Mouse (Mus musculus): ENCODE measurements around the gene Srarp. TPM values are rescaled to one million over a fixed set of nuclear protein-coding genes. Genes with fewer than 3 reads are reported as not detected.

Srarp gene
- total and polyA plus RNA-seq, 2 experiments, result not detected

GRCm38 (mm10) chr4:141446211-141446610, 10.3 kb upstream of the Srarp start:
- no peak for DNase-seq (ENCODE audit: extremely low read depth, low read depth, low spot score)
- H3K36me3 ChIP-seq (ENCODE audit: control insufficient read depth, insufficient read depth, low read length), result no peaks in the 10 kb centered on the region
- no peaks in the 10 kb centered on the region for H3K27me3 ChIP-seq (ENCODE audit: control insufficient read depth, insufficient read depth, low read length)
- WGBS, result 79% methylated on average over 7 of the region's 7 CpGs
- H3K4me1 ChIP-seq (ENCODE audit: control insufficient read depth, insufficient read depth, low read length), result peaks cover 7% of the 10 kb centered on the region
- H3K9ac ChIP-seq (ENCODE audit: low read depth, low read length), result no peak overlapping the region
- no peak for TF ChIP-seq CTCF (IDR thresholded peaks at IDR 0.05; ENCODE audit: low read depth, low read length)
- no peak for TF ChIP-seq POLR2A (IDR thresholded peaks at IDR 0.05; ENCODE audit: extremely low read depth, insufficient read depth, low read length)
- H3K79me2 ChIP-seq (ENCODE audit: control insufficient read depth, insufficient read depth, low read length), result peaks cover 19% of the 10 kb centered on the region; the same call in 1 of the 2 replicates
- no peak overlapping the region for H3K27ac ChIP-seq (replicated peaks; ENCODE audit: insufficient read depth, low read depth, low read length)
- H3K4me3 ChIP-seq (ENCODE audit: insufficient read depth, low read depth, low read length), result no peak overlapping the region

DNA sequence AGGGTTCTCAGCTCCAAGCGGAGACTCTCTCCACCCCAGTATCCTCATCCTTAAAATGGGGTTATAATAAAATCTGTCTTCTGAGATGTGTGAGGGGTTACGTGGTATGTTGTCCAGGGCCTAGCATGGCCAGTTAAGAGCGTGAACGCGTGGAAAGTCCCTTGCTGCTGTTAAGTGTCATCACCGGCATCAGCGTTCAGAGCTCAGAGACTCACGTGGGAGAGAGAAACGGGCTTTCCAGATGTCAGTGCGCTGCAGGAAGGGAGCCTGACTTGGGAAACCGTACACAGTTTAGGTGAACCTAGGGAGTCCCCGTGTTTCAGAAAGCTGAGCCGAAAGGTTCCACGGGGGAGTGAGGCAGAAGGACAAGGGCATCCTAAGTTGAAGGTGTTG, 9.4 kb upstream of the Srarp start:
- H3K27me3 ChIP-seq (ENCODE audit: control insufficient read depth, insufficient read depth, low read length), result no peaks in the 10 kb centered on the region
- peak overlapping the region; percentile 89 for H3K9ac ChIP-seq (ENCODE audit: low read depth, low read length)
- TF ChIP-seq CTCF (IDR thresholded peaks at IDR 0.05; ENCODE audit: low read depth, low read length) (no peak), POLR2A (IDR thresholded peaks at IDR 0.05; ENCODE audit: extremely low read depth, insufficient read depth, low read length) (no peak)
- no peaks in the 10 kb centered on the region for H3K36me3 ChIP-seq (ENCODE audit: control insufficient read depth, insufficient read depth, low read length)
- no peak overlapping the region for H3K27ac ChIP-seq (replicated peaks; ENCODE audit: insufficient read depth, low read depth, low read length)
- peaks cover 6% of the 10 kb centered on the region for H3K4me1 ChIP-seq (ENCODE audit: control insufficient read depth, insufficient read depth, low read length)
- DNase-seq (ENCODE audit: extremely low read depth, low read depth, low spot score), result no peak
- H3K79me2 ChIP-seq (ENCODE audit: control insufficient read depth, insufficient read depth, low read length), result peaks cover 19% of the 10 kb centered on the region; the same call in 1 of the 2 replicates
- H3K4me3 ChIP-seq (ENCODE audit: insufficient read depth, low read depth, low read length), result peak overlapping the region; percentile 89
- 12% methylated on average over 14 of the region's 14 CpGs for whole genome bisulfite sequencing

DNA sequence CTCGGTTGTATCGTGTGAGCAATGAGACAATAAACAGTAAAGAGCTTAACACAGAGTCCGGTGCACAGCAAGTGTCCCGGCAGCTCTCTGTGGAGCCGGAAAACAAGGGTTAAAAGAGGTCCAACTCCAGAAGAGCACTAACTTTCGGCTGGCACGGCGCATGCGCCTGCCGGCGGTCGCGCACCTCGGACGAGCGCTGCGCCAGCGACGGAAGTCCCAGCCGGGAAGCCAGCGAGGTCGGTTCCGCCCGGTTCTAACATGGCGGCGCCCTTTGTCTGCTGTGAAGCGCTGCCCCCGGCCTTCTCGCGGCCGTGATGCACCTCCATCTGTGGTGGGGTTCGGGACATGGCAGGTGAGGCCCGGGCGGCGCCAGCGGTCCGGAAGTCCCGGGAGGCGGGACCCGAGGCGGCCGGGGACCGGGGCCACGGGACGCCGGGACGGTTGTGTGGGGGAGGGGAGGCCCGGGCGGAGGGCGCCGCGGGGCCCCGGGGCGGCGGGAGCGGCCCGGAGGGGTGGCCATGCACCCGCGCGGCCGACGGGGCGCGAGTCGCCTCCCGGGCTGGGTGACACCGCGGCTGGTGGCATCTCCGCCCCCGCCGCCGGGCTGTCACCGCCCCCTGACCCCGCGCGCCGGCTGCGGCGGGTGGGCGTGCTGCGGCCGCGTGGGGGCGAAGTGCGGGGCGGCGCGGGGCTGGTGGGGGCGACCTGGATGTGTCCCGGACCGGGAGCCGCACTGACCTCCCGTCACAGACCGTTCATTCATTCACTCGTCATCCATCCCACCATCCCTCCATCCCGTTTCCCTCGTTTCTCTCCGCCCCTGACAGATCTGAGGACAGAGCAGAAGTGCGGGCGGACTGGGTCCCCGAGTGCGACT, 8.8 kb upstream of the Srarp start, which contains the start of gene Zbtb17:
TSS of gene Zbtb17 (plus strand) at position 204 of the 877 bp plus-strand sequence.
- TF ChIP-seq CTCF (IDR thresholded peaks at IDR 0.05; ENCODE audit: low read depth, low read length), result no peak
- TF ChIP-seq POLR2A (IDR thresholded peaks at IDR 0.05; ENCODE audit: extremely low read depth, insufficient read depth, low read length), result no peak
- under 1% methylated on average over 70 of the region's 102 CpGs for WGBS
- Histone ChIP-seq H3K4me3 (ENCODE audit: insufficient read depth, low read depth, low read length) (peak within 1 kb of the TSS; percentile 89), H3K27ac (replicated peaks; ENCODE audit: insufficient read depth, low read depth, low read length) (peak within 1 kb of the TSS; percentile 70), H3K36me3 (ENCODE audit: control insufficient read depth, insufficient read depth, low read length) (no peaks in the 10 kb centered on the region), H3K27me3 (ENCODE audit: control insufficient read depth, insufficient read depth, low read length) (no peaks in the 10 kb centered on the region), H3K79me2 (ENCODE audit: control insufficient read depth, insufficient read depth, low read length) (peaks cover 19% of the 10 kb centered on the region; the same call in 1 of the 2 replicates), H3K4me1 (ENCODE audit: control insufficient read depth, insufficient read depth, low read length) (peaks cover 6% of the 10 kb centered on the region), H3K9ac (ENCODE audit: low read depth, low read length) (peak within 1 kb of the TSS; percentile 89)
- peak; percentile 73 for DNase-seq (ENCODE audit: extremely low read depth, low read depth, low spot score)

DNA sequence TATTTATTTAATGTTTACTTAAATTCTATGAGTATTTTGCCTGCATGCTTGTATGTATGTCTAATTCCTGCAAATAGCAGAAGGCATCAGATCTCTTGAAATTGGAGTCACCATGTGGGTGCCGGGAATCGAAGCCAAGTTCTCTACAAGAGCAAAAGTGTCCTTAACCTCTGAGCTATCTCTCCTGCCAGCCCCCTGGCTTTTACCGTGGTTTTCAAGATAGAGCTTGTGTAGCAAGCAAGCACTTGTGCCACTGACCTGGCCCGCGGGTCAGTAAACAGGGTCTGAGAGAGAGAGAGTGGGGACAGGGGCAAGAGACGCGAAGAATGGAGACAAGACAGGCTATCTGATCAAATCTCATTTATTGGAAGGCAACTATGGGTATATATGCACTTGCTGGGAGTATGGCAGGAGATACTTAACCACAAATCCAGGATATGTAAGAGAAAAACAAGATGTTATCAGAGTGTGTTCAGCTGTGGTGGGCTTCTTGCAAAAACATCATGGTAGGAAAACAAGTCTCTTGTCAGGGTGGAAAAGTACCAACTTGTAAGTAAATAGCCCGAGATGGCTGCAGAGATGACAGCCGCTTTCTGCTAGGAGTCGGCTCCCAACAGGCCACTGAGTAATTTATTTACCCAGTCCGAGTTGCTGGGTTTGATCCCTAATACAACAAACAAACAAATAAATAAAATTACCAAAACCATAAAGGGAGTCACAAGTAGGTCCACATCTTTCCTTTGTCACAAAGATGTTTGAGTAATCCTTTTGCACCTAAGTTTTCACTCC, 7.9 kb upstream of the Srarp start:
- WGBS, result 27% methylated on average over 11 of the region's 11 CpGs
- Histone ChIP-seq H3K4me3 (ENCODE audit: insufficient read depth, low read depth, low read length) (peak overlapping the region; percentile 89), H3K27me3 (ENCODE audit: control insufficient read depth, insufficient read depth, low read length) (no peaks in the 10 kb centered on the region), H3K36me3 (ENCODE audit: control insufficient read depth, insufficient read depth, low read length) (no peaks in the 10 kb centered on the region), H3K4me1 (ENCODE audit: control insufficient read depth, insufficient read depth, low read length) (peaks cover 6% of the 10 kb centered on the region), H3K9ac (ENCODE audit: low read depth, low read length) (peak overlapping the region; percentile 35), H3K79me2 (ENCODE audit: control insufficient read depth, insufficient read depth, low read length) (peaks cover 19% of the 10 kb centered on the region; the same call in 1 of the 2 replicates), H3K27ac (replicated peaks; ENCODE audit: insufficient read depth, low read depth, low read length) (peak overlapping the region; percentile 3; the same call in 1 of the 2 replicates)
- DNase-seq (ENCODE audit: extremely low read depth, low read depth, low spot score), result no peak
- TF ChIP-seq POLR2A (IDR thresholded peaks at IDR 0.05; ENCODE audit: extremely low read depth, insufficient read depth, low read length) (no peak), CTCF (IDR thresholded peaks at IDR 0.05; ENCODE audit: low read depth, low read length) (no peak)

GRCm38 (mm10) chr4:141440877-141441276, 5.0 kb upstream of the Srarp start:
- Histone ChIP-seq H3K9ac (ENCODE audit: low read depth, low read length) (no peak overlapping the region), H3K27me3 (ENCODE audit: control insufficient read depth, insufficient read depth, low read length) (no peaks in the 10 kb centered on the region), H3K79me2 (ENCODE audit: control insufficient read depth, insufficient read depth, low read length) (peaks cover 11% of the 10 kb centered on the region; the same call in 1 of the 2 replicates), H3K4me1 (ENCODE audit: control insufficient read depth, insufficient read depth, low read length) (peaks cover 6% of the 10 kb centered on the region), H3K27ac (replicated peaks; ENCODE audit: insufficient read depth, low read depth, low read length) (no peak overlapping the region), H3K4me3 (ENCODE audit: insufficient read depth, low read depth, low read length) (no peak overlapping the region), H3K36me3 (ENCODE audit: control insufficient read depth, insufficient read depth, low read length) (no peaks in the 10 kb centered on the region)
- DNase-seq (ENCODE audit: extremely low read depth, low read depth, low spot score), result peak; percentile 13
- TF ChIP-seq CTCF (IDR thresholded peaks at IDR 0.05; ENCODE audit: low read depth, low read length) (no peak), POLR2A (IDR thresholded peaks at IDR 0.05; ENCODE audit: extremely low read depth, insufficient read depth, low read length) (no peak)
